Mouse (Mus musculus) cortical plate, adult 2 months (tissue): ENCODE measurements around the gene Zdhhc4.

Experiments used
- CTCF ChIP-seq: fragments of 200-500 bp; IDR thresholded peaks from 2 replicates; pipeline ENCODE4 v1.5.1; 2011; ENCODE audit warnings: mild to moderate bottlenecking, control low read depth, low read length; ENCODE audit not compliant: insufficient read depth; ENCODE audit errors: extremely low read depth
- POLR2A ChIP-seq: fragments of 200-500 bp; IDR thresholded peaks from 2 replicates; pipeline ENCODE4 v1.6.1; 2011; ENCODE audit warnings: mild to moderate bottlenecking, low read length, control low read depth; ENCODE audit not compliant: insufficient read depth; ENCODE audit errors: extremely low read depth

- TF ChIP-seq POLR2A, result no peak
- TF ChIP-seq CTCF, result no peak
Measured at GRCm38 (mm10) chr5:143295330-143295729, 33.7 kb downstream of the Zdhhc4 start.
